ENCODE assay signal across 8 mouse cellular contexts in the genomic region with DNA sequence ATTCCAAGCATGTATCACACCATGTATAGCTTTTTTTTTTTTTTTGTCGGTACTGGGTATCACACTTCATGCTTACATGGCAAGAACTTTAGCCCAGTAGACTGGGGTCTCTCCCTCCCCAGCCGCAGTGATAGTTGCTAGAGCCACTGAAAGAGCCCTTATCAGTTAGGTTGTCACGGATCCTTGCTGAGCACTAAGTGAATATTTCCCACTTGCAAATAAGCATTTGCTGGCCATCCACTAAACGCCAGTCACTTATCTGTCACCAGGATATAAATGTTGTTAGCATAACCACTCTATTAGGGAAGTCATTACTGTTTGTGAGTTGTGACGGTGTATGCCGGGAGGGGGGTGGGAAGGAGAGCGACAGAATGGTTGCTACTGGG. TPM values are rescaled to one million over a fixed set of nuclear protein-coding genes. Genes with fewer than 3 reads are reported as not detected.
DNase-seq lines count a peak whose midpoint lies in the region; ATAC-seq and TF ChIP-seq lines count a peak whose summit lies in the region.

No protein-coding gene starts in this region.

- TF ChIP-seq EP300 in MEL (IDR thresholded peaks at IDR 0.05; ENCODE audit: low read depth in 1 of 2, low read length in 2 of 2), result no peak; a peak in 1 of 4 replicates

- H3K9me3 ChIP-seq in MEL (replicated peaks; ENCODE audit: insufficient read depth, low read length), result no peaks in the 10 kb centered on the region
- no peaks in the 10 kb centered on the region for H3K9me3 ChIP-seq in forebrain, embryonic 16.5 days (ENCODE audit: control insufficient read depth, low read length)
- H3K9me3 ChIP-seq in limb, embryonic 14.5 days (ENCODE audit: control insufficient read depth, low read length), result no peaks in the 10 kb centered on the region
- H3K9me3 ChIP-seq in neural tube, embryonic 14.5 days (ENCODE audit: control insufficient read depth, low read length), result no peaks in the 10 kb centered on the region

- peak overlapping the region; percentile 71 for H3K9ac ChIP-seq in MEL (ENCODE audit: control insufficient read depth, low read depth, low read length, poor library complexity, severe bottlenecking)
- peak overlapping the region; percentile 41 for H3K9ac ChIP-seq in forebrain, embryonic 16.5 days (replicated peaks; ENCODE audit: low read depth, low read length)
- peak overlapping the region; percentile 95 for H3K9ac ChIP-seq in limb, embryonic 14.5 days (ENCODE audit: low read depth, low read length, severe bottlenecking)
- H3K9ac ChIP-seq in neural tube, embryonic 14.5 days (replicated peaks; ENCODE audit: low read depth, low read length), result peak overlapping the region; percentile 94

- H3K27ac ChIP-seq in MEL (ENCODE audit: control insufficient read depth, low read depth, low read length), result peak overlapping the region; percentile 87
- peak overlapping the region; percentile 16 for H3K27ac ChIP-seq in forebrain, embryonic 16.5 days (ENCODE audit: low read length)
- no peak overlapping the region for H3K27ac ChIP-seq in limb, embryonic 14.5 days (replicated peaks; ENCODE audit: low read depth, low read length)
- H3K27ac ChIP-seq in neural tube, embryonic 14.5 days (ENCODE audit: low read depth, low read length), result peak overlapping the region; percentile 86

- peaks cover 2 to 13% of the 10 kb centered on the region in 2 experiments; a peak in 3 of 4 replicates for H3K4me1 ChIP-seq in MEL (ENCODE audit: control insufficient read depth in 1 of 2, insufficient read depth in 2 of 2, low read length in 2 of 2)
- peaks cover 14% of the 10 kb centered on the region for H3K4me1 ChIP-seq in forebrain, embryonic 16.5 days (replicated peaks; ENCODE audit: control insufficient read depth, insufficient read depth, low read length)
- peaks cover 13% of the 10 kb centered on the region for H3K4me1 ChIP-seq in limb, embryonic 14.5 days (ENCODE audit: control insufficient read depth, insufficient read depth, low read length)
- peaks cover 14% of the 10 kb centered on the region for H3K4me1 ChIP-seq in neural tube, embryonic 14.5 days (ENCODE audit: control insufficient read depth, insufficient read depth, low read length)

- peaks cover 37% of the 10 kb centered on the region for H3K79me2 ChIP-seq in MEL (ENCODE audit: control insufficient read depth, insufficient read depth, low read length, poor library complexity)

- peak overlapping the region; percentile 47 to 67 for H3K4me3 ChIP-seq in MEL (ENCODE audit: control insufficient read depth in 1 of 2, insufficient read depth in 1 of 2, low read depth in 2 of 2, low read length in 2 of 2)
- peak overlapping the region; percentile 85 for H3K4me3 ChIP-seq in forebrain, embryonic 16.5 days (replicated peaks; ENCODE audit: low read length)
- H3K4me3 ChIP-seq in limb, embryonic 14.5 days (replicated peaks; ENCODE audit: low read length), result peak overlapping the region; percentile 71
- H3K4me3 ChIP-seq in neural tube, embryonic 14.5 days (ENCODE audit: low read depth, low read length), result peak overlapping the region; percentile 85

- peaks cover 19% of the 10 kb centered on the region in 2 experiments for H3K36me3 ChIP-seq in MEL (ENCODE audit: control insufficient read depth in 1 of 2, insufficient read depth in 2 of 2, low read length in 2 of 2)
- H3K36me3 ChIP-seq in forebrain, embryonic 16.5 days (ENCODE audit: control insufficient read depth, insufficient read depth), result 0 out of 2 replicates have a peak, but pooled peaks cover 4% of the 10 kb centered on the region
- peaks cover 15% of the 10 kb centered on the region for H3K36me3 ChIP-seq in limb, embryonic 14.5 days (ENCODE audit: control insufficient read depth, insufficient read depth, low read length)
- H3K36me3 ChIP-seq in neural tube, embryonic 14.5 days (ENCODE audit: control insufficient read depth, insufficient read depth, low read length), result no peaks in the 10 kb centered on the region

- no peak for TF ChIP-seq RAD21 in MEL (IDR thresholded peaks at IDR 0.05; ENCODE audit: low read depth, low read length)

- H3K4me2 ChIP-seq in forebrain, embryonic 16.5 days (ENCODE audit: low read length), result peak overlapping the region; percentile 57
- H3K4me2 ChIP-seq in limb, embryonic 14.5 days (replicated peaks; ENCODE audit: low read depth, low read length, severe bottlenecking), result peak overlapping the region; percentile 91
- peak overlapping the region; percentile 93 for H3K4me2 ChIP-seq in neural tube, embryonic 14.5 days (ENCODE audit: low read depth, low read length)

- DNase-seq in cerebellum, adult 11 months, result peak; percentile 23
- no peak for DNase-seq in cerebellum, postnatal 4 days (ENCODE audit: low spot score in 2 of 2)
- DNase-seq in MEL (ENCODE audit: low read depth, low spot score), result no peak
- DNase-seq in limb, embryonic 14.5 days (ENCODE audit: low spot score), result no peak
- no peak for DNase-seq in ovary, postnatal 36 days (ENCODE audit: low spot score)
- no peak for DNase-seq in frontal cortex, adult 2 months (ENCODE audit: extremely low spot score in 1 of 2, low spot score in 1 of 2)

- TF ChIP-seq POLR2A in MEL (IDR thresholded peaks at IDR 0.05; ENCODE audit: control insufficient read depth in 1 of 2, insufficient read depth in 1 of 2, low read depth in 1 of 2, low read length in 2 of 2, poor library complexity in 1 of 2), result no peak
- no peak for TF ChIP-seq POLR2A in limb, embryonic 14.5 days (IDR thresholded peaks at IDR 0.05; ENCODE audit: borderline replicate concordance, extremely low read depth, insufficient read depth, insufficient read length)

- peak; percentile 11; the same call in 1 of the 2 replicates for ATAC-seq in forebrain, embryonic 16.5 days
- ATAC-seq in limb, embryonic 14.5 days (ENCODE audit: low FRiP score, low read depth), result peak; percentile 39; the same call in 1 of the 2 replicates
- ATAC-seq in neural tube, embryonic 14.5 days (ENCODE audit: low read depth), result peak; percentile 33; the same call in 1 of the 2 replicates

- 9% methylated on average over 7 of the region's 7 CpGs for WGBS in forebrain, embryonic 16.5 days
- 2% methylated on average over 7 of the region's 7 CpGs for WGBS in limb, embryonic 14.5 days
- WGBS in neural tube, embryonic 14.5 days, result 13% methylated on average over 7 of the region's 7 CpGs

- no peak for TF ChIP-seq CTCF in MEL (IDR thresholded peaks at IDR 0.05 in 2 of 3, conservative IDR thresholded peaks at IDR 0.05 in 1 of 3; ENCODE audit: control insufficient read depth in 1 of 3, insufficient read depth in 1 of 3, low read depth in 2 of 3, low read length in 3 of 3, poor library complexity in 1 of 3, severe bottlenecking in 1 of 3)

- no peaks in the 10 kb centered on the region; a peak in 1 of 4 replicates for H3K27me3 ChIP-seq in MEL (ENCODE audit: control insufficient read depth in 1 of 2, insufficient read depth in 2 of 2, low read length in 2 of 2)
- H3K27me3 ChIP-seq in forebrain, embryonic 16.5 days (replicated peaks; ENCODE audit: control insufficient read depth, insufficient read depth, low read length), result no peaks in the 10 kb centered on the region; the same call in 1 of the 2 replicates
- H3K27me3 ChIP-seq in limb, embryonic 14.5 days (ENCODE audit: control insufficient read depth, insufficient read depth, low read length), result no peaks in the 10 kb centered on the region
- no peaks in the 10 kb centered on the region for H3K27me3 ChIP-seq in neural tube, embryonic 14.5 days (ENCODE audit: control insufficient read depth, insufficient read depth, low read length)

TF ChIP-seq in MEL, 35 proteins besides CTCF, POLR2A, EP300 and RAD21:
- TF ChIP-seq TAL1 (IDR thresholded peaks at IDR 0.05; ENCODE audit: low read length) (no peak), ETS1 (IDR thresholded peaks at IDR 0.05; ENCODE audit: low read depth, low read length) (0 out of 2 replicates have a peak, but pooled peaks have one; percentile 18), MXI1 (IDR thresholded peaks at IDR 0.05; ENCODE audit: low read depth, low read length) (0 out of 2 replicates have a peak, but pooled peaks have one; percentile 22), GATA1 (IDR thresholded peaks at IDR 0.05; ENCODE audit: low read depth, low read length) (peak; percentile 50)

RNA-seq across cellular contexts. Expression of a gene that starts 0.4 kb away (rescaled TPM):
- 142 and 151 TPM in 2 replicates for total RNA-seq in MEL (2012; rRNA removed)
- 100 to 1,000 TPM in 1 of 2 experiments, not detected in 1; 194 TPM for polyA plus RNA-seq in MEL (2012; ENCODE audit: insufficient read depth in 1 of 2, insufficient read length in 2 of 2, low read depth in 1 of 2, low replicate concordance in 2 of 2, missing spikeins in 1 of 2)
- polyA plus RNA-seq in forebrain, embryonic 16.5 days (2015; fragmentation: Nextera tagmentation; extraction: Ambion mirVana), result 188 and 201 TPM in 2 replicates
- polyA plus RNA-seq in limb, embryonic 14.5 days (2012; rRNA removed), result 53.2 and 62.7 TPM in 2 replicates
- 159 and 160 TPM in 2 replicates for polyA plus RNA-seq in limb, embryonic 14.5 days (2014; fragmentation: Nextera tagmentation; extraction: Ambion mirVana)
- 172 and 190 TPM in 2 replicates for polyA plus RNA-seq in neural tube, embryonic 14.5 days (2014; fragmentation: Nextera tagmentation; extraction: Ambion mirVana)
- 66.6 and 67.4 TPM in 2 replicates for polyA plus RNA-seq in frontal cortex, adult 2 months (2012; rRNA removed)

RNA-seq across cellular contexts. Expression of a gene that starts 19.9 kb away (rescaled TPM):
- 39.4 and 44.8 TPM in 2 replicates for total RNA-seq in MEL (2012; rRNA removed)
- 10 to 100 TPM in 1 of 2 experiments, not detected in 1; 56.9 TPM for polyA plus RNA-seq in MEL (2012; ENCODE audit: insufficient read depth in 1 of 2, insufficient read length in 2 of 2, low read depth in 1 of 2, low replicate concordance in 2 of 2, missing spikeins in 1 of 2)
- polyA plus RNA-seq in forebrain, embryonic 16.5 days (2015; fragmentation: Nextera tagmentation; extraction: Ambion mirVana), result 8.9 and 11.3 TPM in 2 replicates
- polyA plus RNA-seq in limb, embryonic 14.5 days (2012; rRNA removed), result 12.5 and 17.1 TPM in 2 replicates
- 43.5 and 46.3 TPM in 2 replicates for polyA plus RNA-seq in limb, embryonic 14.5 days (2014; fragmentation: Nextera tagmentation; extraction: Ambion mirVana)
- 9.4 and 9.8 TPM in 2 replicates for polyA plus RNA-seq in neural tube, embryonic 14.5 days (2014; fragmentation: Nextera tagmentation; extraction: Ambion mirVana)
- 3.8 and 4.1 TPM in 2 replicates for polyA plus RNA-seq in frontal cortex, adult 2 months (2012; rRNA removed)

Comparison
In these comparisons a context has a peak if more than half of its experiments do, and no peak if none do; other contexts are left out.
1. H3K9ac ChIP-seq: peak in every context shown above with its lines; median percentile 95 in limb, embryonic 14.5 days; 94 in neural tube, embryonic 14.5 days; 71 in MEL; 41 in forebrain, embryonic 16.5 days.